Mouse (Mus musculus): Measurements from ENCODE around the gene Lce1c. TPM values are rescaled to one million over a fixed set of nuclear protein-coding genes. Genes with fewer than 3 reads are reported as not detected.
"Not testable (repeated sequence)": the region's sequence is repeated elsewhere in the genome, so short reads cannot be mapped to it uniquely, and the experiment has no call there.

Gene Lce1c
- polyA plus RNA-seq (2017; shearing (Covaris generic)) = not detected

DNA sequence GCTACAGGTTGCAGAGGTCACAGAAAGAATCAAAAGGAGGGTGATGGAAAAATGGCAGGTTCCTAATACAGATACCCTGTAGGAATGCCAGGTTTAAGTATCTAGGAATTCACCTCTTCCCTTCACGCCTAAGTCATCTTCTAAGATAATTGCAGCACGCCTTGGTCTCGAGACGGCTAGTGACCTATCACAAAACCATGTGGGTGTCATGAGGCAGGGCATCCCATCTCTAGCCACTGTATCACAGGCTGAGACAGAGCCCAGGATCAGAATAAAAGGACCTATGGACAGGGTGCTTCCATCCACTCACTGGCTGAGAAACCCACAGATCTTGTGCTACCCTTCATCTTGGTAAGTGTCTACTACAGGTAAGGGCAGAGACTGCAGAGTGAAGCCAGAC, at the start of gene Lce1c:
Gene Lce1c, plus strand, starts transcription at position 301 of the 400 bp plus-strand sequence.
- no peak for ATAC-seq

DNA sequence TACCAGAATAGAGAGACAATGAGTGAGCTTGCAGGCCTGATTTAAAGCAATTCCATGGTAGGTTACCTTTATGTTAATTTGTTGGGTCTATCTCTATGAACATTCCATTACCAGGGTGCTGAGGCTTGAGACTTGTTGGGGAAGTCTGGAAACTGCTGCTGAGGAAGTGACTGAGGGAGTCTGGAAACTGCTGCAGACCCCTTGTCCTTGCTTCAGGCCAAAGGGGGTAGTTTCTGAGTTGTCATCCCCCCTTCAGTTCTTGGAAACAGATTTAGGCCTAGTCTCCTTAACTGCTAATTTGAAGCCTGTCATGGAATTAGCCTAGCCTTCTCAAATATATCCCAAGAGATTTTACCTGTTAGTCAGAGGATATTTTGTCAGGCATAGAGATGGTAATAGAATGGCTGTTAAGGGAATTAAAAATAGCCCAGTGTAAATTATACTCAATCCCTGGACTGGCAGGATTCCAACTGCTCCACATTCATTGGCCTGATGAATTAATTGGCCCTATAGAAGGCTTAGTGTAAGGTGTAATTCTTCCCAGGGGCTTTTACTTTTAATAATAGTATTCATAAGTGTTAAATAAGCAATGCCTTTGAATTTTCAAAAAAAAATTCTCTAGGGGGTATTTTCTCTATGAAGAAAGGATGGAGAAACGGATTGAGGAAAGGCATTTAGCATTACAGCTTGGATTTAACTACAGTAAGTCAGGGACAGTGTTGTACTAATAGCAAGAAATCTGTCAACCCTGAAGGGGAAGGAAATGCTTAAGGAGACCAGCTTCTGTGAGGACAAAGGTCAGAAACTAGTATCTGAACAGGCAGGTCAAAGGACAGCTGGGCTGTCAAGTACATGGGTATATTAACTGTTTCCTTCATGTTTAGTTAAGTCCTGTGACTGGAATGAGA, 41.0 kb upstream of the Lce1c start:
- ATAC-seq = no peak

DNA sequence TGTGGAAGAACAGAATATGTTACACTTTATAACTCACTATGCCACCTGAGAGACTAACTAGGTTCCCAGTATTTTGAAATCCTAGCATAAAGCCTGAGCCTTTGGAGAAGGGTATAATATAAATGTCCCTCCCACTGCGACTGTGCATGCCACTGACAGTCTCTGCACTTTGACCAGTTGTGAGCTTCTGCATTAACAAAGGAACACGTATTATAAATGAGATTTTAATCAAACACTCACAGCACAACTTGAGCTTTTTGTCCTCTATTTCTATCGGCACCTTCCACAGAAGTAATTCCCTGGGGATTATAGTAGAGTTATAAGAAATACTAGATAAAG, 40.4 kb upstream of the Lce1c start:
- ATAC-seq = no peak

DNA sequence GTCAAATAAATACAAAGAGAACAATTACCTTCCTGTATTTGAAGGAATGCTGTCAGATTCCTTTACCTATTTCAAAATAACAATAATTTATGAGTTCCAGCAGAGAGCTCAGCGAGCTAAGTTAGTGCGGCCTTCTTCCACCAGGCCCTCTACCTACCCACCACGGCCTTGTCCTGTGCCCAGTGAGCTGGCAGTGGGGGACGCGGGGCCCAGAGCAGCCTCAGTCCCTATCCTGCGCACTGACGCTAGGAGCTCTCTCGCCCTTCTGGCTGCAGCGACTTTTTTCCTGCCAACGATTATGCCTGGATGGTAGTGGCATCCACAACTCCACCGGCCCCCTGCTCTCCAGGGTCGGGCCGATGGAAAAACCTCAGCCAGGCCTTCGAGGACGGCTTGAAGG, 39.2 kb upstream of the Lce1c start:
- ATAC-seq = no peak

DNA sequence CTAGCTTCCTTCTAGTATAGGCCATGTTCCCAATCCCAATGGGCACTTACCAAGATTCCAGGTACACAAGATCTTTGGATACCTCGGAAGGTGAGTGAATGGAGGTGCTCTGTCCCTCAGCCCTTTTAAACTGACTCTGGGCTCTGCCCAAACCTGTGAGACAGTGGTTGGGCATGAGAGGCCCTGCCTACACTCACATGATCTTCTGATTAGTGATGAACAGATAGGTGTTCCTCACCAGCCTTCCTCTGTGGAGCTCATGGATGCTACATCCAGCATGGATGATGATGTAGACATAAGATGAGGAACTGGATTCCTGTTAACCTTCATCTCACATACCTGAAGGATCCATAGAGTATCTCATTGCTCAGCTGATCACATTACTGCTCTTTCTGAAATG, 30.8 kb upstream of the Lce1c start, which contains the start of gene Lce1a1:
Gene Lce1a1, minus strand, starts transcription at position 101 of the 400 bp plus-strand sequence.
- no peak for ATAC-seq

DNA sequence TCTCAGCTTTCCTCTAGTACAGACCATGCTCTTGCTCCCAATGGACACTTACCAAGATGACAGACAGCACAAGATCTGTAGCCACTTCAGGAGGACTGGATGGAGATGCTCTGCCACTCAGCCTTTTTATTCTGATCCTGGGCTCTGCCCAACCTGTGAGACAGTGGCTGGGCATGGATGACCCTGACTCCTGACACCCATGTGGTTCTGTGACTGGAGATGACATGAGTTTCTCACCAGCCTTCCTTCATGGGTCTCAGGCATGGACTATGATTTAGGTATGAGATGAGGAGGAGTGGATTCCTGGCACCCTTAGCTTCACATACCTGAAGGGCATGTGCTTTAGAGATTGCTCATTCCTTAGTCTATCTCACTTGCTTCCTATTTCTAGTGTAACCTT, 22.2 kb upstream of the Lce1c start, which contains the start of gene Lce1b:
Gene Lce1b, minus strand, starts transcription at position 101 of the 400 bp plus-strand sequence.
- no peak for ATAC-seq

DNA sequence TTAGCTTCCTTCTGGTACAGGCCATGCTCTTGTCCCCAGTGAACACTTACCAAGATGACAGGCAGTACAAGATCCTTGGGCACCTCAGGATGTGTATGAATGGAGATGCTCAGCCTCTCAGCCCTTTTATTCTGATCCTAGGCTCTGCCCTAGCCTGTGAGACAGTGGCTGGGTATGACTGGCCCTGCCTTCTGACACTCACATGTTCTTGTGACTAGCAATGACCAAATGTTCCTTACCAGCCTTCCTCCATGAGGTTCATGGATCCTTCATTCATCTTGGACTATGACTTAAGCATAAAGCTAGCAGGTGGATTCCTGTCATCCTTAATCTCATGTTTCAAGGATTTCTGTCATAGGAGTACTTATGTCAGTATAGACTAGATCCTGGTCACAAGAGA, 8.8 kb upstream of the Lce1c start, which contains the start of gene Lce1a2:
Gene Lce1a2, minus strand, starts transcription at position 101 of the 400 bp plus-strand sequence.
- no peak for ATAC-seq

DNA sequence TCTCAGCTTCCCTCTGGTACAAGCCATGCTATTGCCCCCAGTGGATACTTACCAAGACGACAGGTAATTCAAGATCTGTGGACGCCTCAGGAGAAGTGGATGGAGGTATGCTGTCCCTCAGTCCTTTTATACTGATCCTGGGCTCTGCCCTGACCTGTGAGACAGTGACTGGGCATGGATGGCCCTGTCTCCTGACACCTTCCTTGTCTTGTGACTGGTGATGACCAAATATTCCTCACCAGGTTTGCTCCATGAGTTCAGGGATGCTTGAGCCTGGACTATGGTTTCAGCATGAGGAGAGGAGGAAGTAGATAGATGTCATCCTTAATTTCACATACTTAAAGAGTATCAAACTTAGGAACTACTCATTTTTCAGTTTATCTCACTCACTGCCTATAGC, 8.1 kb downstream of the Lce1c start, which contains the start of gene Lce1d:
Gene Lce1d, minus strand, starts transcription at position 101 of the 400 bp plus-strand sequence.
- ATAC-seq = no peak

DNA sequence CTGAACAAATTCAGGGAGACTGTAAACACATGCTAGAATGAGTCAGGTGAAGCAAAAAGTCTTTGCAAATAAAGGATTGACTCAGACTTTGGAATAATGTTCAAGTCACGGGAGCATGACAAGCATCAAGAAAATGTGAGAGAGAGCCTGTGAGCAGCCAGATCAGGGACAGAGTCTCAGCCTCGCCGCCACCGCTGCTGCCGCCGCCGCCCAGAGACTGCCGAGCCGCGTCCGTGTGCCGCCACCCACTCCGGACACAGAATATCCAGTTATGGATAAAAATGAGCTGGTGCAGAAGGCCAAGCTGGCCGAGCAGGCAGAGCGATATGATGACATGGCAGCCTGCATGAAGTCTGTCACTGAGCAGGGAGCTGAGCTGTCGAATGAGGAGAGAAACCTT, 10.1 kb downstream of the Lce1c start:
- ATAC-seq = not testable (repeated sequence)

DNA sequence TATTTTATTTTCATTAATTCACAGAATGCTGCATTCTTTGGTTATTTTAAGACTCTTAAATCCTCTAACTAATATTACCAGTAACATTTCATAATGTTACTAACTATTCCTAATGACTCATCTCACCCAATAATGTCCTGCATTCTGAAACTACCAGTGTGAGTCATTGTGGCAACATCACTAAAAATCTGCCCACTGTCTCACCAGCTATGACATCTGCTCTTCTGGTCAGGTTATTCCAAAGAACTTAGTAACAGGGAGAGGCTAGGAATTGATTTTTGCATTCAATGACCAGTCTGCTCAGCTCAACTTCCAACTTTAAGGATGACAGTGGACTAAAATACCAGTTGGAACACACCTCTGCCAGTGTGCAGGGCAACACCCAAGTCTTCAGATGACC, 12.6 kb downstream of the Lce1c start:
- ATAC-seq = no peak

DNA sequence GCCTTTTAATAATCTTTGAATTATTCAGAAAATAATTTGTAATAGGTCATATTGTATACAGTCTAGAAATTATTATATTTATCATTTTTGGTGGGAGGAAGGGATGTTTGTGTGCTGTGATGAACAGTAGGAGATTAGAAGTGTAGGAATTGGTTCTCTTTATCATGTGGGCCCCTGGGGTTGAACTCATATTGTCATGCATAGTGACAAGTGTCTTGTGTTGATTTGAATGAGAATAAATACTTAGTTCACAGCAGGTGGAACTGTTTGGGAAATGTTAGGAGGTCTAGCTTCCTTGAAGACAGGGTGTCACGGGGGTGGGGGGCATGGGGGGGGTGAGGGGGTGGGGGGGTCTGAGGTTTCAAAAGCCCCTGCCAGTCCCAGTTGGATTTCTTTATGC, 15.6 kb downstream of the Lce1c start:
- no peak for ATAC-seq

DNA sequence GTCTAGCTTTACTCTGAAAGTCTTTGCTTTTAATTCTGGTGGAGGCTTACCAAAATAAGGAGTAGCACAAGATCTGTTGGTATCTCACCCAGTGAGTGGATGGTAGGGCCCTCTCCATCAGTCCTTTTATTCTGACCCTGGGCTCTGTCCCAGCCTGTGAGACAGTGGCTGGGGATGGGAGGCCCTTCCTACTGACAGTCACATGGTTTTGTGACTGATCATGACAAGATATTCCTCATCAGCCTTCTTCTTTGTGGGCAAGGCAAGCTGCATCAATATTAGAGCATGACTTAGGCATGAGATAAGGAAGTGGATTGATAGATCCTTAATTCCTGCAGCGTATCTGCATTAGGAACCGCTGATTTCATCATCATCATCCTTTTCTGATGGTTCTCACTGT, 29.9 kb downstream of the Lce1c start, which contains the start of gene Lce1e:
Gene Lce1e, minus strand, starts transcription at position 101 of the 400 bp plus-strand sequence.
- ATAC-seq = no peak

DNA sequence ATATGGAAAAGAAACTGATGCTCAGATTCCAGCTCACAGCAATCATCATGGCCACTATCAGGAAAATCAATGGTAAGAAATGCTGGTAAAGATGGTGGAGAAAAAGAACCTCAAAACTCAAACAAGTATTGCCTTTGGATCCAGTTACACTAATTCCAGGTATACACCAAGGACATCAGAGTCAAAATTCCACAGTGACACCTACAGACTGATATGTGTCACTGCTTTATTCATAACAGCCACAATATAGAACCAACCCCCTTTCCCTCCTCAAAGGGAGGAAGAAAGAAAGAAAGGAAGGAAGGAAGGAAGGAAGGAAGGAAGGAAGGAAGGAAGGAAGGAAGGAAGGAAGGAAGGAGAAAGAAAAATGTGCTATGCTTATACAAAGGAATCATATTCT, 36.1 kb downstream of the Lce1c start:
- ATAC-seq = no peak

DNA sequence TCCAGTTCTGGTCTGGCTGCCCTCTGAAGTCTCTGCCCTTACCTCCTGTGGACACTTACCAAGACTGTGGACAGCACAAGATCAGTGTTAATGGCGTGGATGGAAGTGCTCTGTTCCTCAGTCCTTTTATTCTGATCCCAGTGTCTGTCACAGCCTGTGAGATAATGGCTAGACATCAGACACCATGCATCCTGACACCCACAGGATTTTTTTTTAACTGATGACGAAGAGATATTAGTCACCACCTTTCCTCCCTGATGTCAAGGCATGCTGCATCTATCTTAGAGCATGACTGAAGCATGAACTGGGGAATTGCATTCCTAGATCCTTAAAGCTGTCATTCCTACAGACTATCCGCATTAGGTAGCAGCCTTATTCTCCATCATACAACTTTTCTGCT, 41.2 kb downstream of the Lce1c start, which contains the start of gene Lce1f:
Gene Lce1f, minus strand, starts transcription at position 101 of the 400 bp plus-strand sequence.
- ATAC-seq = no peak

DNA sequence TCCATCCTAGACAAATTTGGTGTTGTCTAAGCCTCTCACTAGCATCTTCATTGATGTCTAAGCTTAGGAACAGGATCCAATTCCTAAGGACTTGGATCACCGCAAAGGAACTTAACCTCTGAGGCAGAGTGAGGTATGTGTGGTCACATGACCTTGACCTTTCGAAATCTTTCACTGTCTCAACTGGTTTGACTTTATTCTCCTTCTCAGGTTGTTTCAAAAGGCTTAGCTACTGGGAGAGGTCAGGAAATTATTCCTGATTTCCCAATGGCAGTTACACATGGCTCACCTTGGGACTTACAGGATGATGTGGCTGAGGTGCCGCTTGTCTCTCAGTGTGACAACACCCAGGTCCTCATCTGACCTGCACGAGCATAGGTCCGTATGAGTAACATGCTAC, 43.6 kb downstream of the Lce1c start:
- no peak for ATAC-seq

Other genes with a start within 250 kb of the Lce1c start
- 10 to 100 TPM in 1 of 3 experiments, 1 to 10 TPM in 2; 4.2 to 11.0 (median 7.7) TPM for gene Gm9774, start 249.8 kb upstream of the Lce1c start, polyA plus RNA-seq (2017; shearing (Covaris generic))
- not detected for gene Sprr2k, start 246.7 kb upstream of the Lce1c start, polyA plus RNA-seq (2017; shearing (Covaris generic))
- not detected for gene Sprr1b, start 240.5 kb upstream of the Lce1c start, polyA plus RNA-seq (2017; shearing (Covaris generic))
- not detected for gene Sprr3, start 220.5 kb upstream of the Lce1c start, polyA plus RNA-seq (2017; shearing (Covaris generic))
- gene Sprr1a, start 193.4 kb upstream of the Lce1c start, polyA plus RNA-seq (2017; shearing (Covaris generic)) = not detected
- gene Sprr4, start 178.8 kb upstream of the Lce1c start, polyA plus RNA-seq (2017; shearing (Covaris generic)) = not detected
- gene 2310046K23Rik, start 144.7 kb upstream of the Lce1c start, polyA plus RNA-seq (2017; shearing (Covaris generic)) = not detected
- not detected for gene Ivl, start 105.5 kb upstream of the Lce1c start, polyA plus RNA-seq (2017; shearing (Covaris generic))
- gene Smcp, start 90.2 kb upstream of the Lce1c start, polyA plus RNA-seq (2017; shearing (Covaris generic)) = not detected
- gene 2210017I01Rik, start 71.8 kb upstream of the Lce1c start, polyA plus RNA-seq (2017; shearing (Covaris generic)) = not detected
- not detected for gene Lce6a, start 57.6 kb upstream of the Lce1c start, polyA plus RNA-seq (2017; shearing (Covaris generic))
- not detected for gene Lce1a1, start 30.9 kb upstream of the Lce1c start, polyA plus RNA-seq (2017; shearing (Covaris generic))
- gene Lce1b, start 22.3 kb upstream of the Lce1c start, polyA plus RNA-seq (2017; shearing (Covaris generic)) = not detected
- not detected for gene Lce1a2, start 8.9 kb upstream of the Lce1c start, polyA plus RNA-seq (2017; shearing (Covaris generic))
- gene Lce1d, start 8.0 kb downstream of the Lce1c start, polyA plus RNA-seq (2017; shearing (Covaris generic)) = not detected
- gene Lce1e, start 29.8 kb downstream of the Lce1c start, polyA plus RNA-seq (2017; shearing (Covaris generic)) = not detected
- not detected for gene Lce1f, start 41.1 kb downstream of the Lce1c start, polyA plus RNA-seq (2017; shearing (Covaris generic))
- not detected for gene Gm38119, start 59.8 kb downstream of the Lce1c start, polyA plus RNA-seq (2017; shearing (Covaris generic))
- not detected for gene Lce1g, start 73.1 kb downstream of the Lce1c start, polyA plus RNA-seq (2017; shearing (Covaris generic))
- not detected for gene Lce1h, start 85.8 kb downstream of the Lce1c start, polyA plus RNA-seq (2017; shearing (Covaris generic))
- not detected for gene Lce1i, start 99.7 kb downstream of the Lce1c start, polyA plus RNA-seq (2017; shearing (Covaris generic))
- gene Lce1j, start 111.3 kb downstream of the Lce1c start, polyA plus RNA-seq (2017; shearing (Covaris generic)) = not detected
- not detected for gene Lce1k, start 128.6 kb downstream of the Lce1c start, polyA plus RNA-seq (2017; shearing (Covaris generic))
- gene Kprp, start 148.0 kb downstream of the Lce1c start, polyA plus RNA-seq (2017; shearing (Covaris generic)) = not detected
- not detected for gene Lce1l, start 172.0 kb downstream of the Lce1c start, polyA plus RNA-seq (2017; shearing (Covaris generic))
- not detected for gene 2310050C09Rik, start 191.0 kb downstream of the Lce1c start, polyA plus RNA-seq (2017; shearing (Covaris generic))
- gene Lce3a, start 247.0 kb downstream of the Lce1c start, polyA plus RNA-seq (2017; shearing (Covaris generic)) = not detected